Mouse (Mus musculus): ENCODE data around the gene Zfp119b.
"Not testable (repeated sequence)": the region's sequence is repeated elsewhere in the genome, so short reads cannot be mapped to it uniquely, and the experiment has no call there.

Gene Zfp119b

DNA sequence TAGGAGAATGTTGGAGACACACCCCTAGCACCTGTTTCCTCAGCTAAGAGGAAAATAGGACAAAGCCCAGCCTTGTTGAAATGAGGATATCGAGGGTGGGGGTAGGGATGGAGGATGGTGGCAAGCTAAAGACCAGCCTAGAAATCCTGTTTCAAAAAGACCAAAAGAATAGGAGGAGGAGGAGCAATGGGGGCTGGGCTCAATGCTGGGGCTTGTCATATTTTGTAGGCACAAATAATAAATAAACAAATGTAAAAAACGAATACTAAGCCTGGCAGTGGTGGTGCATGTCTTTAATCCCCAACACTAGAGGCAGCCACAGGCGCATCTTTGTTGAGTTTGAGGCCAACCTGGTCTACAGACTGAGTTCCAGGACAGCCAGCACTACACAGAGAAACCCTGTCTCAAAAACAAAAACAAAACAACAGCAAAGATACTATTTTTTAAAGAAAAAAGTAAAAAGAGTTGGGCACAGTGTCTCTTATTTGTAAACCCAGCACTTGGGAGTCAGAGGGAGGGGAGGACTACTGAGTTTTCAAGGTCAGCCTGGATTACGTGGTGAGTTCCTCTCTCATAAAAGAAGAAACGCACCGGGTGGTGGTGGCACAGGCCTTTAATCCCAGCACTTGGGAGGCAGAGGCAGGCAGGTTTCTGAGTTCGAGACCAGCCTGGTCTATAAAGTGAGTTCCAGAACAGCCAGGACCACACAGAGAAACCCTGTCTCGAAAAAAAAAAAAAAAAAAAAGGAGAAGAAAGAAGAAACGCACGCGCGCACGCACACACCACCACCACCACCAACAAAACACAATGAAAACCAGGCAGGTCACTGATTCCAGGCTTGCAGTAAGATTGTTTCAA, 8.7 kb upstream of the Zfp119b start:
- no peak for DNase-seq (ENCODE audit: low spot score in 2 of 2)

DNA sequence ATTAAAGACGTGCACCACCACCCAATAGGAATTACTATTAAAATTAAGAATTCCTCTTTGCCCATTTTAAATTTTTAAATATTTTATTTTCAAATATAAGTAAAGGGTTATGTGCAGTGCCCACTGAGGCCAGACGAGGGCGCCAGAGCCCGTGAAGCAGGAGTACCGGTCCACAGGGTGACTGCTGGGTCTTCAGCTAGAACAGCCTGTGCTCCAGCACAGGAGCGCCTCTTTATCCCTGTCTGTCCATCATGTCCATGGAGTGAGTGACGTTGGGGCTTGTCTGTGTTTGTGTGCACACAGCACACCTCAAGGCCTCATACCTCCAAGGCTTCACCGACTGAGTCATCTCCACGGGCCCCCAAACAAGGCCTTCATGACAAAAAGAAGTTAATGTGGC, 7.9 kb upstream of the Zfp119b start:
- peak; percentile 51 to 69 for DNase-seq (ENCODE audit: low spot score in 2 of 2)

- no peak for DNase-seq (ENCODE audit: low spot score in 2 of 2)
Measured at GRCm38 (mm10) chr17:55956591-55956990, 7.3 kb upstream of the Zfp119b start.

GRCm38 (mm10) chr17:55956129-55956528, 6.8 kb upstream of the Zfp119b start:
- peak in 1 of 2 experiments; percentile 41 for DNase-seq (ENCODE audit: low spot score in 2 of 2)

- DNase-seq (ENCODE audit: low spot score in 2 of 2): no peak
Measured at GRCm38 (mm10) chr17:55954229-55954628, 4.9 kb upstream of the Zfp119b start.

DNA sequence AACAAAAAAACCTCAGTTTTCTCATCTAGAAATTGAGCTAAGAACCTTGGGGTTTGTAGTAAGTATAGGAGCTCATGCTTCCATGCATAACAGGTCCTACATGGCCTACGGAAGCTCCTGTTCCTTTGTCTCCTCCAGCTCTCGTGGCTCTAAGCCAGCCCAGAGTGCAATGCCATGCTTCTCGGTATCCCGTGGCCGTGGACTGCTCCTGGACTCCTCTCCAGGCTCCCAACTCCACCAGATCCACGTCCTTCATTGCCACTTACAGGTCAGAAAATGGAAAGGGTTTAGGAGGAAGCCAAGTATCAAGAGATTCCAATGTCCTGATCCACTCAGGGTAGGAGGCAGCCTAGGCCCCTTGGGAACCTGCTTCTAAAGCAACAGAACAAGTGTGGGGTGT, 4.5 kb upstream of the Zfp119b start:
- DNase-seq (ENCODE audit: low spot score in 2 of 2): no peak

DNA sequence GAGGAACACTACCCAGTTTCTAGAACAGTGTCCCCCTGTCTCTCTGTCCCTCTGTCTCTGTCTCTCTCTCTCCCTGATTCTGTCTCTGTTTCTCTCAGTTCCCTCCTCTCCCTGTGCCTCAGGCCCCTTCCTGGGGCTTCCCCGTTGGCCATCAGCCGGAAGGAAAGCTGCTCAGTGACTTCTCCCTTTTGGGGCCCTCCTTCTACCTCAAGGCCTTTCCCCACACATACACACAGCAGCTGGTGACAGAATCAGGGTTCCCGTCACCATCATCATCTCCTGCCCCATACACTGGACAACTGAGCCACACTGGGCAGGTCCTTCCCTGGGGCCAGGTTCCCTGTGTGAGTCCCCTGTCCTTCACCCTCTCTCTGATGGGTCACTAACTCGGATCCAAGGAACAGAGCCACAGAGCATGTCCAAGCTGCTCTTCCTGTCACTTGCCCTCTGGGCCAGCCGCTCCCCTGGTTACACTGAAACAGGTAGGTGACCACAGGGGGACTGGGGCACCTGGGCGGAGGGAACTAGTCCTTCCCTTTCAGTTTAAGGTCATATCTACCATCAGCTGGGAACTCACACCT, 3.2 kb upstream of the Zfp119b start, which contains the start of gene Ebi3:
TSS of gene Ebi3 (plus strand) at position 194 of the 581 bp plus-strand sequence.
- DNase-seq (ENCODE audit: low spot score in 2 of 2): peak; percentile 70 to 76

GRCm38 (mm10) chr17:55952041-55952440, 2.7 kb upstream of the Zfp119b start:
- DNase-seq (ENCODE audit: low spot score in 2 of 2): no peak

DNA sequence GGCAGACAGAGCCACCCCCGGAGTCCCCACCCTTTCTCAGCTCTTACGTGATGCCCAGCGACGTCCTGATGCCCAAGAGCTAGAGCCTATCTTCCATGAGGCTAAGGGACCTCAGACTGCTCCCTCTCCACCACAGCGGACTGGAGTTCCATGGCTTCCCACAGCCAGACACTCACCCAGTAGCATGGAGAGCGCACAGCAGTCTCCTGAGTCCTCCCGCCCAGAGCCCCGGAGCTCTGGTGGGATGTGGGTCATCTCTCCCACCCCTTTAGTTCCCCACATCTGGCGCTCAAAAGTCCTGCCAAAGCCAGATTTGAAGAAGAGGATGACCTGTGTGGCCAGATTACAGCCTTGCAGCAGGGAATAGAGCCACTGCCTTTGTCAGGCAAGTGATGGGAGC, 1.3 kb upstream of the Zfp119b start:
- DNase-seq (ENCODE audit: low spot score in 2 of 2): no peak

DNA sequence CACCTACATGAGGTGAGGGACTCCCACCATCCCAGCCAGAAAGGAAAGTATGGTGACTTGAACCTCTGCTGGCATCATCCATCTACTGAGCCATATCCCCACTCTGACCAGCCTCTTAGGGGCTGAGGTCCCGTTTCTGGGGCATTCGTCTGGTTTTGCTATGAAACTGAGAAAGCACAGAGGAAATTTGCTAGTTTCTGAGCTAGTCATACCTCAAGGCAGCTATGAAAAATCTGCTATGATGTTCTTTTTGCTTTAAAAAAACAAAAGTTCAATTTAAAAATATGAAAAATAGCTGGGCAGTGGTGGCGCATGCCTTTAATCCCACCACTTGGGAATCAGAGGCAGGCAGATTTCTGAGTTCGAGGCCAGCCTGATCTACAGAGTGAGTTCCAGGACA, 653 bp downstream of the Zfp119b start:
- no peak for DNase-seq (ENCODE audit: low spot score in 2 of 2)

DNA sequence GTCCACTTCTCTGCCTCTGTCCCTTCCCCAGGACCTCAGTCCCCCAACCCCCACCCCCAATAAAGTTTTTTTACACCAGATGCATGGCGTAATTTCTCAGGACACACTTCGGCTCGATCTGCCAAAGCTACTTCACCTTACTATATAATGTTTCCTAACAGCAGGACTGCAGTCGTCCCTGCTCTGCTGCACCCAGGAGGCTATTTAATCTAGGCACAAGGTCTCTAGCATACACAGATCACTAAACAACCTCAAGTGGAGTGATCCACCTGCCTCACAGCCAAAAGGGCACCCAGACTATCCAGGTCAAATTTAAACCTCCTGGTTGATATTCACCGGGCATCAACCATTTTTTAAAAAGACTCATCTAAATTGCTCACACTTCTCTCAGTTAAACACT, 3.6 kb downstream of the Zfp119b start:
- DNase-seq (ENCODE audit: low spot score in 2 of 2): no peak

GRCm38 (mm10) chr17:55944866-55945682, 4.2 kb downstream of the Zfp119b start:
- peak; percentile 91 to 92 for DNase-seq (ENCODE audit: low spot score in 2 of 2)

GRCm38 (mm10) chr17:55944387-55944865, 4.9 kb downstream of the Zfp119b start:
- DNase-seq (ENCODE audit: low spot score in 2 of 2): not testable (repeated sequence)

- DNase-seq (ENCODE audit: low spot score in 2 of 2): no peak
Measured at GRCm38 (mm10) chr17:55933191-55933590, 16.1 kb downstream of the Zfp119b start.

DNA sequence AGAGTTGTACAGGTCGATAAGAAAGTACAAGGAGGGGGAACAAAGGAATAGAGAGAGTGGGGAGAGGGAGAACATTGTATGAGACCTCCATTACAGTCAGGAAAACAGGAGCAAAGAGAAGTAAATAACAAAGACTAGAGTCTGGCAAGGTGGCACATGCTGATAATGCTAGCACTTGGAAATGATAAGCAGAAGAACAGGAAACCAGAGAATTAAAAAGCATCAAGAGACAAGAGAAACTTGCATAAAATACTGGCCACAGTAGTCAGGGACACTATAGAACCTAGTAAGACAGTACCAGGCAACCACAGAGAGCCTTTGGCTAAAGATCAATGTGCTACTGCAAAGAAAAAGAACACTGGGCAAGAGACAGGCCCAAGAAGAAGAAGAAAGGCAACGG, 16.7 kb downstream of the Zfp119b start:
- no peak for DNase-seq (ENCODE audit: low spot score in 2 of 2)

DNA sequence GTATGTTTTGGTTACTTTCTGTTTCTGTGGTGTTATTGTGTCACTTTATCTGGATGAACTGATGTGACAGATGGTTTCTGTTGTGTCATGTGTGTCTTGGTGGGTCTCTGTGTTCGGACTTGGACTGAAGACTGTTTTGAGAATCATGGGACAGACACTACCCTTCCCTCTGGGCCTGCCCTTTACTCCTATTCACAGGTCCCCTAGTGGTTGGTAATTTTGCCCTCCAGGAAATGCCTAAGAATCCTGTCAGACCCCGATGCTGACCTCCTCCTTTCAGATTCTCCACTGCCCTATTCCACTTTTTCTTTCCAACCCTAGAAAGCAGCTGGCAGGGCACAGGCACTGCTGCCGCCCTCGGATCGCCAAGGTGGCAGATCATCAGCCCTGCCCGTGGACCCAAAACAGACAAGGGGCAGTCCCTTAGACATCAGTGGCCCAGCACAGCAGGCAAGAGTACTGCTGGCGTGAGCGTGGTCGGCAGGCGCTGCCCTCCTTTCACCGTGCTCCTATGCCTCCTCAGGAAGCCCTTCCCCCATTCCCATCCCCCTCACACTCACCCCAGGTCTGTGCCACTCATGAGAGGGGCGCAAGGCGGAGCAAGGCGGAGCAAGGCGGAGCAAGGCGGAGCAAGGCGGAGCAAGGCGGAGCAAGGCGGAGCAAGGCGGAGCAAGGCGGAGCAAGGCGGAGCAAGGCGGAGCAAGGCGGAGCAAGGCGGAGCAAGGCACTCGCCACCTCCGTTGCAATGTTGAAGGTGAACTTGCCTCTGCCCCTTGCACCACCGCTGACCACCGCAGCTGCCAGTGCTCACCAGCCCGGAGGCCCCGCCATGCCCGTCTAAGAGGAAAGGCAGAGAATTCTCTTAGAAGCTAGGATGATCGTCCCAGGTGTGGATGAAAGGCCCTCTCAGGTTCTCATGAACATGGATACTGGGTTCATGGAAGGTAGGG, 17.5 kb downstream of the Zfp119b start:
- peak; percentile 45 to 58 for DNase-seq (ENCODE audit: low spot score in 2 of 2)

DNA sequence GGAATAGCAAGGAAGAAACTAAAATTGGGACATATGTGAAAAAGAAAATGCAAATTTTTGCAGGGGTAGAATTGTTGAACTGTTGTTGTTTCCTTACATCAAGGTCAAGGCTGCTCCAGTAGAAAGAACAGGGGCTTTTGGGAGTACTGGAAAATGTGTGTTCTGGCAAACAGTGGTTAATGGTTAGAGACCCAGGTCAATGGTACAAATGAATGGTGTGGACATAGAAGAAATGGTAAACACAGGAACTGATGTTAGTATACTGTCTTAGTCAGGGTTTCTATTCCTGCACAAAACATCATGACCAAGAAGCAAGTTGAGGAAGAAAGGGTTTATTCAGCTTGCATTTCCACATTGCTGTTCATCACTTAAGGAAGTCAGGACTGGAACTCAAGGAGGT, 42.6 kb downstream of the Zfp119b start:
- DNase-seq (ENCODE audit: low spot score in 2 of 2): no peak

- DNase-seq (ENCODE audit: low spot score in 2 of 2): no peak
Measured at GRCm38 (mm10) chr17:55904131-55904530, 45.2 kb downstream of the Zfp119b start.

DNA sequence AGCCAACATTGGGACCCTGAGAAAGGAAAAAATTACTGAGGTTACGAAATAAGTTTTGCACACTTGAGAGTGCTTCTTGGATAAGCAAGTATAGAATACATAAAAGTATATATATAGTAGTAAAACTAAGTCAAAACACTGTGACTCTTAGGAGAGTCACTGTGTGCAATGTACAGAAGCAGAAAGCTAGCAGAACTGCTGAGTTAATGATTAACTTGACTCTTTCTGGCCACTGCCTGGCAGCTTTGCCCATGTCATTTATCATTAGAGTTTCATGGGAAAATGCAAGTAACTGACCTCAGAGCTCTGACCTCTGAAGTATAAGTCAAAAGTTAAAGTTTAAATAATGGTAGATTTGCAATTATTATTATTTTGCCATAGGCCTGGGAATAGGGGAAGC, 45.6 kb downstream of the Zfp119b start:
- no peak for DNase-seq (ENCODE audit: low spot score in 2 of 2)

GRCm38 (mm10) chr17:55903087-55903486, 46.2 kb downstream of the Zfp119b start:
- DNase-seq (ENCODE audit: low spot score in 2 of 2): no peak

GRCm38 (mm10) chr17:55892406-55892955, 56.8 kb downstream of the Zfp119b start:
- DNase-seq (ENCODE audit: low spot score in 2 of 2): peak; percentile 4 to 9
